Mouse (Mus musculus): ENCODE data around the gene Tbkbp1. TPM values are rescaled to one million over a fixed set of nuclear protein-coding genes. Genes with fewer than 3 reads are reported as not detected.

The Tbkbp1 gene
- polyA plus RNA-seq, 1 experiment = 0.22 TPM

- no peak overlapping the region for H3K4me3 ChIP-seq
- no peak overlapping the region for H3ac ChIP-seq (ENCODE audit: control insufficient read depth, insufficient read length)
- H3K27me3 ChIP-seq (ENCODE audit: control insufficient read depth, insufficient read depth, insufficient read length) = peaks cover 43% of the 10 kb centered on the region
- TF ChIP-seq POLR2AphosphoS2 (IDR thresholded peaks at IDR 0.05; ENCODE audit: insufficient read length, low read depth) (no peak), POLR2A (IDR thresholded peaks at IDR 0.05; ENCODE audit: insufficient read length, low read depth) (no peak), MAX (IDR thresholded peaks at IDR 0.05; ENCODE audit: low read depth) (no peak), USF1 (IDR thresholded peaks at IDR 0.05; ENCODE audit: low read depth) (no peak), TCF12 (IDR thresholded peaks at IDR 0.05; ENCODE audit: insufficient read depth, poor library complexity, severe bottlenecking) (no peak), MYOG (IDR thresholded peaks at IDR 0.05; ENCODE audit: control insufficient read depth in 1 of 3, insufficient read depth in 1 of 3, insufficient read length in 2 of 3, low read depth in 2 of 3) (no peak), SRF (IDR thresholded peaks at IDR 0.05; ENCODE audit: control insufficient read depth, insufficient read length, low read depth) (no peak), REST (IDR thresholded peaks at IDR 0.05; ENCODE audit: insufficient read depth, insufficient read length) (no peak)
- no peaks in the 10 kb centered on the region for H3K79me2 ChIP-seq (ENCODE audit: control insufficient read depth, insufficient read depth)
- no peaks in the 10 kb centered on the region for H3K36me3 ChIP-seq (ENCODE audit: control insufficient read depth, insufficient read depth)
- H3K4me2 ChIP-seq (ENCODE audit: low read depth) = no peak overlapping the region
Observed at GRCm38 (mm10) chr11:97145951-97146350, 5.3 kb downstream of the Tbkbp1 start.

GRCm38 (mm10) chr11:97145320-97145719 is 6.0 kb downstream of the Tbkbp1 start:
- no peaks in the 10 kb centered on the region for H3K79me2 ChIP-seq (ENCODE audit: control insufficient read depth, insufficient read depth)
- no peak overlapping the region for H3K4me2 ChIP-seq (ENCODE audit: low read depth)
- no peak for TF ChIP-seq POLR2AphosphoS2 (IDR thresholded peaks at IDR 0.05; ENCODE audit: insufficient read length, low read depth)
- no peak for TF ChIP-seq MYOG (IDR thresholded peaks at IDR 0.05; ENCODE audit: control insufficient read depth in 1 of 3, insufficient read depth in 1 of 3, insufficient read length in 2 of 3, low read depth in 2 of 3)
- no peak for TF ChIP-seq POLR2A (IDR thresholded peaks at IDR 0.05; ENCODE audit: insufficient read length, low read depth)
- no peak for TF ChIP-seq REST (IDR thresholded peaks at IDR 0.05; ENCODE audit: insufficient read depth, insufficient read length)
- no peak for TF ChIP-seq TCF3 (IDR thresholded peaks at IDR 0.05; ENCODE audit: insufficient read length, low read depth)
- TF ChIP-seq E2F4 (IDR thresholded peaks at IDR 0.05; ENCODE audit: insufficient read depth) = no peak
- TF ChIP-seq MYOD1 (IDR thresholded peaks at IDR 0.05; ENCODE audit: control insufficient read depth in 1 of 3, insufficient read length in 2 of 3, low read depth in 2 of 3) = no peak
- TF ChIP-seq SRF (IDR thresholded peaks at IDR 0.05; ENCODE audit: control insufficient read depth, insufficient read length, low read depth) = no peak
- no peak for TF ChIP-seq USF1 (IDR thresholded peaks at IDR 0.05; ENCODE audit: low read depth)
- no peak for TF ChIP-seq MAX (IDR thresholded peaks at IDR 0.05; ENCODE audit: low read depth)
- no peak for TF ChIP-seq CEBPB (IDR thresholded peaks at IDR 0.05; ENCODE audit: insufficient read depth, poor library complexity, severe bottlenecking)
- no peak for TF ChIP-seq TCF12 (IDR thresholded peaks at IDR 0.05; ENCODE audit: insufficient read depth, poor library complexity, severe bottlenecking)
- no peak overlapping the region for H3ac ChIP-seq (ENCODE audit: control insufficient read depth, insufficient read length)
- H3K27me3 ChIP-seq (ENCODE audit: control insufficient read depth, insufficient read depth, insufficient read length) = peaks cover 43% of the 10 kb centered on the region
- no peaks in the 10 kb centered on the region for H3K36me3 ChIP-seq (ENCODE audit: control insufficient read depth, insufficient read depth)
- H3K4me3 ChIP-seq = no peak overlapping the region

GRCm38 (mm10) chr11:97143196-97143900 is 7.9 kb downstream of the Tbkbp1 start:
- H3K27me3 ChIP-seq (ENCODE audit: control insufficient read depth, insufficient read depth, insufficient read length) = peaks cover 41% of the 10 kb centered on the region
- no peak overlapping the region for H3K4me2 ChIP-seq (ENCODE audit: low read depth)
- no peaks in the 10 kb centered on the region for H3K79me2 ChIP-seq (ENCODE audit: control insufficient read depth, insufficient read depth)
- no peaks in the 10 kb centered on the region for H3K36me3 ChIP-seq (ENCODE audit: control insufficient read depth, insufficient read depth)
- no peak for TF ChIP-seq MYOG (IDR thresholded peaks at IDR 0.05; ENCODE audit: control insufficient read depth in 1 of 3, insufficient read depth in 1 of 3, insufficient read length in 2 of 3, low read depth in 2 of 3)
- TF ChIP-seq MYOD1 (IDR thresholded peaks at IDR 0.05; ENCODE audit: control insufficient read depth in 1 of 3, insufficient read length in 2 of 3, low read depth in 2 of 3) = no peak
- no peak for TF ChIP-seq TCF3 (IDR thresholded peaks at IDR 0.05; ENCODE audit: insufficient read length, low read depth)
- TF ChIP-seq MAX (IDR thresholded peaks at IDR 0.05; ENCODE audit: low read depth) = no peak
- no peak for TF ChIP-seq CEBPB (IDR thresholded peaks at IDR 0.05; ENCODE audit: insufficient read depth, poor library complexity, severe bottlenecking)
- TF ChIP-seq E2F4 (IDR thresholded peaks at IDR 0.05; ENCODE audit: insufficient read depth) = no peak
- no peak overlapping the region for H3K4me3 ChIP-seq
- H3ac ChIP-seq (ENCODE audit: control insufficient read depth, insufficient read length) = no peak overlapping the region

- Histone ChIP-seq H3K4me3 (no peak overlapping the region), H3ac (ENCODE audit: control insufficient read depth, insufficient read length) (no peak overlapping the region), H3K79me2 (ENCODE audit: control insufficient read depth, insufficient read depth) (no peaks in the 10 kb centered on the region), H3K4me2 (ENCODE audit: low read depth) (no peak overlapping the region), H3K36me3 (ENCODE audit: control insufficient read depth, insufficient read depth) (no peaks in the 10 kb centered on the region), H3K27me3 (ENCODE audit: control insufficient read depth, insufficient read depth, insufficient read length) (peaks cover 49% of the 10 kb centered on the region)
- TF ChIP-seq MYOD1 (IDR thresholded peaks at IDR 0.05; ENCODE audit: control insufficient read depth in 1 of 3, insufficient read length in 2 of 3, low read depth in 2 of 3) (no peak), TCF12 (IDR thresholded peaks at IDR 0.05; ENCODE audit: insufficient read depth, poor library complexity, severe bottlenecking) (no peak), REST (IDR thresholded peaks at IDR 0.05; ENCODE audit: insufficient read depth, insufficient read length) (no peak), E2F4 (IDR thresholded peaks at IDR 0.05; ENCODE audit: insufficient read depth) (no peak)
Observed at GRCm38 (mm10) chr11:97142159-97142608, 9.1 kb downstream of the Tbkbp1 start.

- no peaks in the 10 kb centered on the region for H3K36me3 ChIP-seq (ENCODE audit: control insufficient read depth, insufficient read depth)
- H3ac ChIP-seq (ENCODE audit: control insufficient read depth, insufficient read length) = no peak overlapping the region
- no peaks in the 10 kb centered on the region for H3K79me2 ChIP-seq (ENCODE audit: control insufficient read depth, insufficient read depth)
- H3K27me3 ChIP-seq (ENCODE audit: control insufficient read depth, insufficient read depth, insufficient read length) = peaks cover 59% of the 10 kb centered on the region
- H3K4me2 ChIP-seq (ENCODE audit: low read depth) = no peak overlapping the region
- H3K4me3 ChIP-seq = no peak overlapping the region
- TF ChIP-seq TCF3 (IDR thresholded peaks at IDR 0.05; ENCODE audit: insufficient read length, low read depth) (no peak), POLR2A (IDR thresholded peaks at IDR 0.05; ENCODE audit: insufficient read length, low read depth) (no peak), MYOG (IDR thresholded peaks at IDR 0.05; ENCODE audit: control insufficient read depth in 1 of 3, insufficient read depth in 1 of 3, insufficient read length in 2 of 3, low read depth in 2 of 3) (no peak), MYOD1 (IDR thresholded peaks at IDR 0.05; ENCODE audit: control insufficient read depth in 1 of 3, insufficient read length in 2 of 3, low read depth in 2 of 3) (no peak), REST (IDR thresholded peaks at IDR 0.05; ENCODE audit: insufficient read depth, insufficient read length) (no peak), CEBPB (IDR thresholded peaks at IDR 0.05; ENCODE audit: insufficient read depth, poor library complexity, severe bottlenecking) (no peak), USF1 (IDR thresholded peaks at IDR 0.05; ENCODE audit: low read depth) (no peak), TCF12 (IDR thresholded peaks at IDR 0.05; ENCODE audit: insufficient read depth, poor library complexity, severe bottlenecking) (no peak), SRF (IDR thresholded peaks at IDR 0.05; ENCODE audit: control insufficient read depth, insufficient read length, low read depth) (no peak), POLR2AphosphoS2 (IDR thresholded peaks at IDR 0.05; ENCODE audit: insufficient read length, low read depth) (no peak)
Observed at GRCm38 (mm10) chr11:97140811-97141210, 10.5 kb downstream of the Tbkbp1 start.

Data from myocyte (in vitro differentiated cells).